Mouse (Mus musculus) limb, embryonic 11.5 days (tissue): ENCODE measurements at regions not wholly inside any gene's neighbourhood (a gene's known extent, or its start where the extent isn't known, plus 50 kb on each side); places are given as distances from the start of the nearest gene placed in this dataset.

Experiments
- ATAC-seq: fragments of 200-750 bp; cut with Nextera tagmentation; 2 replicates; pipeline ENCODE4 v1.8.0; 2017; ENCODE audit warnings: low read depth; ENCODE audit not compliant: insufficient number of reproducible peaks, low FRiP score, low TSS enrichment
- DNase-seq: peaks from one replicate; pipeline ENCODE4 v3.0.0-alpha.2; 2015; ENCODE audit warnings: low spot score
- H3K27ac ChIP-seq: fragments of 300-500 bp; sonication (generic); replicated peaks from 2 replicates; pipeline ENCODE4 v1.5.1; 2014; ENCODE audit warnings: low read depth, mild to moderate bottlenecking, low read length
- H3K27me3 ChIP-seq: fragments of 300-500 bp; sonication (generic); 2 replicates; pipeline ENCODE4 v1.6.1; 2014; ENCODE audit warnings: mild to moderate bottlenecking, low read length, mixed read lengths; ENCODE audit not compliant: control insufficient read depth, insufficient read depth
- H3K36me3 ChIP-seq: fragments of 300-500 bp; sonication (generic); 2 replicates; pipeline ENCODE4 v1.6.1; 2014; ENCODE audit warnings: mild to moderate bottlenecking, low read length, moderate library complexity, mixed read lengths; ENCODE audit not compliant: control insufficient read depth, insufficient read depth
- H3K4me1 ChIP-seq: fragments of 300-500 bp; sonication (generic); 2 replicates; pipeline ENCODE4 v1.6.1; 2014; ENCODE audit warnings: low read length, mixed read lengths; ENCODE audit not compliant: control insufficient read depth, insufficient read depth
- H3K4me2 ChIP-seq: fragments of 300-500 bp; sonication (generic); 2 replicates; pipeline ENCODE4 v1.6.1; 2014; ENCODE audit warnings: low read depth, mild to moderate bottlenecking, moderate library complexity; ENCODE audit not compliant: severe bottlenecking
- H3K4me3 ChIP-seq: fragments of 300-500 bp; sonication (generic); 2 replicates; pipeline ENCODE4 v1.5.1; 2014; ENCODE audit warnings: low read depth, low read length
- H3K9ac ChIP-seq: fragments of 300-500 bp; sonication (generic); 2 replicates; pipeline ENCODE4 v1.6.1; 2014; ENCODE audit warnings: mild to moderate bottlenecking, low read length
- H3K9me3 ChIP-seq: fragments of 300-500 bp; sonication (generic); 2 replicates; pipeline ENCODE4 v1.6.1; 2016; ENCODE audit warnings: low read length; ENCODE audit not compliant: control insufficient read depth
- WGBS: fragments of 180-500 bp; shearing (Covaris S2); extraction: QIAGEN DNeasy Blood & Tissue Kit; methylation state at CpG from one replicate; pipeline ENCODE4 v1.1.7; 2014; 5-methylcytosine and 5-hydroxymethylcytosine counted together

- WGBS: 73% methylated on average over 2 of the region's 2 CpGs
- Histone ChIP-seq H3K27me3 (no peaks in the 10 kb centered on the region), H3K4me3 (no peak overlapping the region), H3K9me3 (no peaks in the 10 kb centered on the region), H3K4me1 (no peaks in the 10 kb centered on the region), H3K27ac (no peak overlapping the region), H3K4me2 (no peak overlapping the region), H3K36me3 (no peaks in the 10 kb centered on the region), H3K9ac (no peak overlapping the region)
- ATAC-seq: no peak
- DNase-seq: no peak
These were observed 119.9 kb downstream of the Plod2 start for GRCm38 (mm10) chr9:92661938-92662337.

- DNase-seq (no peak), ATAC-seq (no peak)
- Histone ChIP-seq H3K4me2 (no peak overlapping the region), H3K4me3 (no peak overlapping the region), H3K36me3 (no peaks in the 10 kb centered on the region), H3K27me3 (no peaks in the 10 kb centered on the region), H3K9me3 (no peaks in the 10 kb centered on the region), H3K4me1 (no peaks in the 10 kb centered on the region), H3K27ac (no peak overlapping the region), H3K9ac (no peak overlapping the region)
- 23% methylated on average over 1 of the region's 1 CpGs for WGBS
These were observed 125.4 kb downstream of the Plod2 start for GRCm38 (mm10) chr9:92667361-92667881.

GRCm38 (mm10) chr9:92671966-92672365 is 129.9 kb downstream of the Plod2 start:
- H3K27ac ChIP-seq: no peak overlapping the region
- no peak overlapping the region for H3K4me3 ChIP-seq
- no peak for DNase-seq
- no peak for ATAC-seq
- H3K4me1 ChIP-seq: no peaks in the 10 kb centered on the region
- H3K27me3 ChIP-seq: no peaks in the 10 kb centered on the region
- no peak overlapping the region for H3K4me2 ChIP-seq
- H3K36me3 ChIP-seq: no peaks in the 10 kb centered on the region
- no peaks in the 10 kb centered on the region for H3K9me3 ChIP-seq
- 90% methylated on average over 3 of the region's 3 CpGs for WGBS
- H3K9ac ChIP-seq: no peak overlapping the region

- Histone ChIP-seq H3K4me1 (no peaks in the 10 kb centered on the region), H3K9me3 (no peaks in the 10 kb centered on the region), H3K4me2 (no peak overlapping the region), H3K36me3 (no peaks in the 10 kb centered on the region), H3K4me3 (no peak overlapping the region), H3K27me3 (no peaks in the 10 kb centered on the region), H3K9ac (no peak overlapping the region), H3K27ac (no peak overlapping the region)
- DNase-seq (no peak), ATAC-seq (no peak)
- 79% methylated on average over 6 of the region's 6 CpGs for WGBS
These were observed 152.5 kb downstream of the Plod2 start for GRCm38 (mm10) chr9:92694361-92695016.

DNA sequence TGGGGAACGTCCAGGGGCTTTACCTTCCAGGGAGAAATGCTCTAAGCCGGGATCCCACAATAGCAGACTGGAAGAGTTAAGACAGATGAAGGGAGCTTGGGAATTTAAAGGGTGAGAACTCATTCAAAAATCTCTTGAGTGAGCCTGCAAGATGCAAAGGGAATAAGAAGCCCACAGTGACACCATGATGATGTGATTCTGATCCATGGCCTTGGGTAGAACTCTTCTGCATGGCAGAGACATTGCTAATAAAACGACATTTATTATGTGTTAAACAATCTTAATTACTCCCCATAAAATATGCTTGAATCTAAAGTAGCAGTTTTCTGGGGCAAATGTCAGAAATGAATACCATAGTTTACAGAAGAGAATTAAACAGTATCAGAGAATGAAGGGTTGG is 155.9 kb downstream of the Plod2 start:
- no peak overlapping the region for H3K4me2 ChIP-seq
- H3K4me3 ChIP-seq: no peak overlapping the region
- DNase-seq (no peak), ATAC-seq (no peak)
- no peak overlapping the region for H3K9ac ChIP-seq
- H3K27me3 ChIP-seq: no peaks in the 10 kb centered on the region
- no peaks in the 10 kb centered on the region for H3K4me1 ChIP-seq
- 70% methylated on average over 3 of the region's 3 CpGs for WGBS
- H3K36me3 ChIP-seq: no peaks in the 10 kb centered on the region
- no peak overlapping the region for H3K27ac ChIP-seq
- H3K9me3 ChIP-seq: no peaks in the 10 kb centered on the region

DNA sequence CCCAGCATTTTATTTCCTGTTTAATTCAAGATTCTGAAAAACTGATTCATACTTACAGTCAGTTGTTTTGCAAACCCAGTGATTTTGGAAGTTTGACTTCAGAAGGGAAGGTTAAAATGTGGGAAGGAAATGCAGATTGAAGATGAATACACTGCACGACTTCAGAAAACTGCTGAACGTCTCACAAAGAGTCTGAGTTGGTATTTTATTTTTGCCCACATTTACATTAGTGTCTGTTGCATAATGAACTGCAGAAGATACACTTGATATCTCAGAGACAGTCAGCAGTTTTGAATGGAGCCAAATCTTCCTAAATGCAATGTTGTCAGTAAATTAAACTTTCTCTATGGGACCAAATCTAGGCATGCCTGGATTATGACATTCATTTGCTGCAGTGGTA is 162.7 kb downstream of the Plod2 start:
- no peak for DNase-seq
- WGBS: 92% methylated on average over 2 of the region's 2 CpGs
- Histone ChIP-seq H3K27ac (no peak overlapping the region), H3K9ac (no peak overlapping the region), H3K4me2 (no peak overlapping the region), H3K4me1 (no peaks in the 10 kb centered on the region), H3K36me3 (no peaks in the 10 kb centered on the region), H3K4me3 (no peak overlapping the region), H3K9me3 (no peaks in the 10 kb centered on the region), H3K27me3 (no peaks in the 10 kb centered on the region)
- ATAC-seq: no peak

DNA sequence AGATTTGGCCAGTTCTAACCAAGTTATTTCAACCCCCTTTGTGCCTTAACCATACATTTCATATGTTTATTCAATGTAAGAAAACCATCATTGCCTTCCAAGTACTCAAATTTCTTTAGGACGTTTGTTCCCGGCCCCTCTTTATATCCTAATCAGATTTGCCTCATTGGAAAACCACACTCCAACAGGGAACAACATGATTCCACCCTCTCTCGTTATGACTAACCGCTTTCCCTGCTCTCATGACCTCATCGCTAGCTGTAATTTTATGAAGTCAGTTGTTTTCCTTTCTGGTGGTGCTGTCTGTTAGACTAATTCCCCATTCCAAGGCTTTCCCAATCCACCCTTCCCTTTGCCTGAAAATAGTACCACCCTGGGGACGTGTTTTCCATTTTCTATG is 165.0 kb downstream of the Plod2 start:
- ATAC-seq: no peak
- H3K4me3 ChIP-seq: no peak overlapping the region
- no peak overlapping the region for H3K4me2 ChIP-seq
- no peaks in the 10 kb centered on the region for H3K9me3 ChIP-seq
- no peaks in the 10 kb centered on the region for H3K27me3 ChIP-seq
- WGBS: 60% methylated on average over 6 of the region's 6 CpGs
- no peaks in the 10 kb centered on the region for H3K4me1 ChIP-seq
- DNase-seq: no peak
- H3K27ac ChIP-seq: no peak overlapping the region
- H3K36me3 ChIP-seq: no peaks in the 10 kb centered on the region
- H3K9ac ChIP-seq: no peak overlapping the region

- Histone ChIP-seq H3K9ac (no peak overlapping the region), H3K9me3 (no peaks in the 10 kb centered on the region), H3K4me3 (no peak overlapping the region), H3K4me2 (no peak overlapping the region), H3K4me1 (no peaks in the 10 kb centered on the region), H3K27ac (no peak overlapping the region), H3K36me3 (no peaks in the 10 kb centered on the region), H3K27me3 (no peaks in the 10 kb centered on the region)
- DNase-seq (no peak), ATAC-seq (no peak)
- WGBS: 64% methylated on average over 6 of the region's 6 CpGs
These were observed 175.2 kb downstream of the Plod2 start for GRCm38 (mm10) chr9:92717176-92717575.

DNA sequence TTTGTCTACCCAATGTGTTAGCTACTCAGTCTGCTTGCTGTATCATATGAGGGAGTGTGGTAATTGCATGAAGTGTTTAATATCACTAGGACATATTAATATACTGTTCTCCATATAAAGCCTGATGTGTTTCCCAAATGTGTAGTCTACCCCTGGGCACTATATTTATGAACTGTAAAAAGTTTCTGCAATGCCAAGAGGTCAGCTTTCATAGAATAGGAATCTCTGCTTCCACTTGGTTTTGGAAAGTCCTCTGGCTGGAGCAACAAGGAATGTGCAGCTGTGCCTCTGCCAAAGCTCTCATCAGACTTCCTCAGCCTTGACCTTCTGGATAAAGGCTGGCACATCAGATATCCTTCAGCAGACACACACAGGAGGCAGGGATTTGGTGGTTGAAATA is 176.3 kb downstream of the Plod2 start:
- DNase-seq (no peak), ATAC-seq (no peak)
- Histone ChIP-seq H3K27me3 (no peaks in the 10 kb centered on the region), H3K4me2 (no peak overlapping the region), H3K36me3 (no peaks in the 10 kb centered on the region), H3K9me3 (no peaks in the 10 kb centered on the region), H3K4me3 (no peak overlapping the region), H3K9ac (no peak overlapping the region), H3K27ac (no peak overlapping the region), H3K4me1 (no peaks in the 10 kb centered on the region)
